Mouse (Mus musculus): ENCODE results near the gene Patl1.

GRCm38 (mm10) chr19:11954206-11954605 is 42.0 kb downstream of the Patl1 start:
- TF ChIP-seq POLR2A (IDR thresholded peaks at IDR 0.05; ENCODE audit: control insufficient read depth, low read depth, low read length) (no peak), CTCF (IDR thresholded peaks at IDR 0.05; ENCODE audit: control insufficient read depth, insufficient read depth, insufficient replicate concordance, low read depth, low read length) (no peak)
